10 mouse cellular contexts compared by ENCODE assay signal in genomic region chr11:84738769-84739589, GRCm38 (mm10).
A peak's percentile ranks its signal among the peaks of the same experiment; 100 is the strongest.
DNase-seq lines count a peak whose midpoint lies in the region; ATAC-seq lines count a peak whose summit lies in the region.
"Had no signal": no experiment of that assay in that cellular context is flagged by ENCODE, and none has a peak within 500 bp of the region (broad histone marks: within the 10 kb centered on the region; RNA-seq: fewer than 3 reads in every experiment).

No protein-coding gene starts in this region.

- H3K36me3 ChIP-seq in midbrain, embryonic 13.5 days = no peaks in the 10 kb centered on the region
- H3K36me3 ChIP-seq in midbrain, embryonic 11.5 days (ENCODE audit: control insufficient read depth, insufficient read depth, low read length) = no peaks in the 10 kb centered on the region
- H3K36me3 ChIP-seq in forebrain, embryonic 14.5 days (ENCODE audit: control insufficient read depth, insufficient read depth, low read length) = no peaks in the 10 kb centered on the region
- H3K36me3 ChIP-seq in kidney, embryonic 16.5 days (ENCODE audit: insufficient read depth, low read length) = no peaks in the 10 kb centered on the region
- H3K36me3 ChIP-seq in stomach, embryonic 16.5 days (ENCODE audit: control insufficient read depth, insufficient read depth, low read length) = no peaks in the 10 kb centered on the region

- no peak for DNase-seq in midbrain, embryonic 11.5 days (ENCODE audit: low spot score, missing footprints)
- peak; percentile 46 for DNase-seq in forebrain, embryonic 14.5 days (ENCODE audit: low spot score)
- no peak for DNase-seq in right cerebral cortex, postnatal 25 days
- no peak for DNase-seq in spleen, postnatal 36 days (ENCODE audit: low spot score in 2 of 2)
- DNase-seq in right cerebral cortex, adult 18-20 months = no peak
- DNase-seq: gastrocnemius, postnatal 36 days; lung, embryonic 14.5 days had no signal

- peaks cover 19% of the 10 kb centered on the region; the same call in 1 of the 2 replicates for H3K27me3 ChIP-seq in midbrain, embryonic 13.5 days
- no peaks in the 10 kb centered on the region for H3K27me3 ChIP-seq in midbrain, embryonic 11.5 days (ENCODE audit: control insufficient read depth, insufficient read depth, low read length)
- H3K27me3 ChIP-seq in forebrain, embryonic 14.5 days (replicated peaks; ENCODE audit: control insufficient read depth, insufficient read depth, low read length) = 0 out of 2 replicates have a peak, but pooled peaks cover 9% of the 10 kb centered on the region
- no peaks in the 10 kb centered on the region for H3K27me3 ChIP-seq in kidney, embryonic 16.5 days (ENCODE audit: insufficient read depth, low read length)
- H3K27me3 ChIP-seq in stomach, embryonic 16.5 days (ENCODE audit: control insufficient read depth, insufficient read depth, low read length) = no peaks in the 10 kb centered on the region

- peaks cover 18% of the 10 kb centered on the region for H3K4me1 ChIP-seq in midbrain, embryonic 13.5 days (replicated peaks)
- no peaks in the 10 kb centered on the region; the same call in 1 of the 2 replicates for H3K4me1 ChIP-seq in midbrain, embryonic 11.5 days (ENCODE audit: control insufficient read depth, insufficient read depth, low read length)
- H3K4me1 ChIP-seq in forebrain, embryonic 14.5 days (ENCODE audit: control insufficient read depth, insufficient read depth, low read length) = no peaks in the 10 kb centered on the region
- H3K4me1 ChIP-seq in kidney, embryonic 16.5 days (ENCODE audit: insufficient read depth, low read length) = no peaks in the 10 kb centered on the region
- 0 out of 2 replicates have a peak, but pooled peaks cover 3% of the 10 kb centered on the region for H3K4me1 ChIP-seq in stomach, embryonic 16.5 days (ENCODE audit: control insufficient read depth, insufficient read depth, low read length)

- WGBS in midbrain, embryonic 13.5 days = 12% methylated on average over 17 of the region's 17 CpGs
- 22% methylated on average over 17 of the region's 17 CpGs for WGBS in midbrain, embryonic 11.5 days
- 6% methylated on average over 17 of the region's 17 CpGs for WGBS in forebrain, embryonic 14.5 days
- WGBS in kidney, embryonic 16.5 days = 20% methylated on average over 17 of the region's 17 CpGs
- WGBS in stomach, embryonic 16.5 days = 16% methylated on average over 17 of the region's 17 CpGs

- no peaks in the 10 kb centered on the region for H3K9me3 ChIP-seq in midbrain, embryonic 13.5 days
- no peaks in the 10 kb centered on the region for H3K9me3 ChIP-seq in midbrain, embryonic 11.5 days (ENCODE audit: control insufficient read depth, low read length)
- H3K9me3 ChIP-seq in forebrain, embryonic 14.5 days (replicated peaks; ENCODE audit: control insufficient read depth, low read length) = no peaks in the 10 kb centered on the region
- no peaks in the 10 kb centered on the region for H3K9me3 ChIP-seq in kidney, embryonic 16.5 days (ENCODE audit: low read length)
- no peaks in the 10 kb centered on the region for H3K9me3 ChIP-seq in stomach, embryonic 16.5 days (replicated peaks; ENCODE audit: control insufficient read depth, low read length)

- H3K4me3 ChIP-seq in midbrain, embryonic 13.5 days (replicated peaks) = no peak overlapping the region
- H3K4me3 ChIP-seq in midbrain, embryonic 11.5 days (ENCODE audit: low read depth, low read length) = no peak overlapping the region
- H3K4me3 ChIP-seq in forebrain, embryonic 14.5 days (ENCODE audit: low read depth, low read length) = no peak overlapping the region
- no peak overlapping the region for H3K4me3 ChIP-seq in kidney, embryonic 16.5 days (ENCODE audit: low read length)
- no peak overlapping the region for H3K4me3 ChIP-seq in stomach, embryonic 16.5 days (replicated peaks; ENCODE audit: low read length)

- no peak overlapping the region for H3K9ac ChIP-seq in midbrain, embryonic 13.5 days (replicated peaks)
- H3K9ac ChIP-seq in midbrain, embryonic 11.5 days (ENCODE audit: low read length) = no peak overlapping the region
- no peak overlapping the region for H3K9ac ChIP-seq in forebrain, embryonic 14.5 days (ENCODE audit: low read length)
- no peak overlapping the region for H3K9ac ChIP-seq in kidney, embryonic 16.5 days (replicated peaks; ENCODE audit: low read length)
- H3K9ac ChIP-seq in stomach, embryonic 16.5 days (ENCODE audit: low read length) = no peak overlapping the region
- H3K9ac ChIP-seq: lung, embryonic 14.5 days had no signal

- peak; percentile 71 for ATAC-seq in midbrain, embryonic 13.5 days
- ATAC-seq in midbrain, embryonic 11.5 days (ENCODE audit: low FRiP score) = no peak
- ATAC-seq in forebrain, embryonic 14.5 days = no peak
- ATAC-seq in kidney, embryonic 16.5 days (ENCODE audit: low FRiP score, low TSS enrichment) = 0 out of 2 replicates have a peak, but pooled peaks have one; percentile 23
- no peak for ATAC-seq in stomach, embryonic 16.5 days (ENCODE audit: insufficient read depth, low FRiP score)

- H3K4me2 ChIP-seq in midbrain, embryonic 13.5 days (replicated peaks) = peak overlapping the region; percentile 26; the same call in 1 of the 2 replicates
- H3K4me2 ChIP-seq in midbrain, embryonic 11.5 days = no peak overlapping the region
- H3K4me2 ChIP-seq in forebrain, embryonic 14.5 days (ENCODE audit: low read length) = no peak overlapping the region
- H3K4me2 ChIP-seq in kidney, embryonic 16.5 days (replicated peaks; ENCODE audit: low read depth, low read length) = 0 out of 2 replicates have a peak overlapping the region, but pooled peaks have one; percentile 5
- peak overlapping the region; percentile 31; the same call in 1 of the 2 replicates for H3K4me2 ChIP-seq in stomach, embryonic 16.5 days (ENCODE audit: low read depth, low read length)
- H3K4me2 ChIP-seq: lung, embryonic 14.5 days had no signal

- peak overlapping the region; percentile 76 for H3K27ac ChIP-seq in midbrain, embryonic 13.5 days
- H3K27ac ChIP-seq in midbrain, embryonic 11.5 days (ENCODE audit: low read depth, low read length) = no peak overlapping the region
- H3K27ac ChIP-seq in forebrain, embryonic 14.5 days (ENCODE audit: low read depth, low read length) = no peak overlapping the region
- no peak overlapping the region for H3K27ac ChIP-seq in kidney, embryonic 16.5 days (ENCODE audit: low read length)
- H3K27ac ChIP-seq in stomach, embryonic 16.5 days (ENCODE audit: low read length) = no peak overlapping the region

Comparison
In these comparisons a context has a peak if more than half of its experiments do, and no peak if none do; other contexts are left out.
1. ATAC-seq: peak in midbrain, embryonic 13.5 days (single experiment) and kidney, embryonic 16.5 days (single experiment); none in midbrain, embryonic 11.5 days (single experiment), forebrain, embryonic 14.5 days (single experiment) and stomach, embryonic 16.5 days (single experiment).
2. H3K4me2 ChIP-seq: peak in midbrain, embryonic 13.5 days (single experiment), kidney, embryonic 16.5 days (single experiment) and stomach, embryonic 16.5 days (single experiment); none in midbrain, embryonic 11.5 days (single experiment) and forebrain, embryonic 14.5 days (single experiment).